ENCODE assay signal across 8 mouse cellular contexts in genomic region chr2:153290938-153291928, GRCm38 (mm10). TPM values are rescaled to one million over a fixed set of nuclear protein-coding genes. Genes with fewer than 3 reads are reported as not detected.
DNase-seq lines count a peak whose midpoint lies in the region; ATAC-seq and TF ChIP-seq lines count a peak whose summit lies in the region.

Gene Kif3b (plus strand): TSS chr2:153291413.

- no peak for TF ChIP-seq CTCF in midbrain, postnatal 0 days (IDR thresholded peaks at IDR 0.05)

- no peak within 1 kb of the TSS; the same call in 1 of the 2 replicates for H3K27ac ChIP-seq in embryonic facial prominence, embryonic 14.5 days (replicated peaks; ENCODE audit: low read depth, low read length)
- no peak within 1 kb of the TSS for H3K27ac ChIP-seq in limb, embryonic 14.5 days (replicated peaks; ENCODE audit: low read depth, low read length)
- peak within 1 kb of the TSS; percentile 68 for H3K27ac ChIP-seq in midbrain, postnatal 0 days (ENCODE audit: low read depth, low read length)

- under 1% methylated on average over 46 of the region's 63 CpGs for WGBS in embryonic facial prominence, embryonic 14.5 days
- 4% methylated on average over 47 of the region's 63 CpGs for WGBS in limb, embryonic 14.5 days
- under 1% methylated on average over 63 of the region's 63 CpGs for WGBS in midbrain, postnatal 0 days

- peak within 1 kb of the TSS; percentile 86 for H3K9ac ChIP-seq in embryonic facial prominence, embryonic 14.5 days (ENCODE audit: low read depth, low read length)
- H3K9ac ChIP-seq in limb, embryonic 14.5 days (ENCODE audit: low read depth, low read length, severe bottlenecking), result peak within 1 kb of the TSS; percentile 78
- peak within 1 kb of the TSS; percentile 96 for H3K9ac ChIP-seq in midbrain, postnatal 0 days (replicated peaks; ENCODE audit: low read length, poor library complexity, severe bottlenecking)

- H3K27me3 ChIP-seq in embryonic facial prominence, embryonic 14.5 days (replicated peaks; ENCODE audit: control insufficient read depth, insufficient read depth, low read length), result no peaks in the 10 kb centered on the region
- H3K27me3 ChIP-seq in limb, embryonic 14.5 days (ENCODE audit: control insufficient read depth, insufficient read depth, low read length), result no peaks in the 10 kb centered on the region
- H3K27me3 ChIP-seq in midbrain, postnatal 0 days (ENCODE audit: insufficient read depth, low read length), result no peaks in the 10 kb centered on the region

- peak within 1 kb of the TSS; percentile 97 for H3K4me3 ChIP-seq in embryonic facial prominence, embryonic 14.5 days (ENCODE audit: low read depth, low read length)
- peak within 1 kb of the TSS; percentile 93 for H3K4me3 ChIP-seq in limb, embryonic 14.5 days (replicated peaks; ENCODE audit: low read length)
- H3K4me3 ChIP-seq in midbrain, postnatal 0 days (ENCODE audit: low read depth, low read length), result peak within 1 kb of the TSS; percentile 100

- H3K4me2 ChIP-seq in embryonic facial prominence, embryonic 14.5 days (ENCODE audit: low read depth, low read length), result peak within 1 kb of the TSS; percentile 93
- H3K4me2 ChIP-seq in limb, embryonic 14.5 days (replicated peaks; ENCODE audit: low read depth, low read length, severe bottlenecking), result peak within 1 kb of the TSS; percentile 92
- peak within 1 kb of the TSS; percentile 79 for H3K4me2 ChIP-seq in midbrain, postnatal 0 days (ENCODE audit: low read depth, low read length, poor library complexity, severe bottlenecking)

- 0 out of 2 replicates have a peak, but pooled peaks cover 7% of the 10 kb centered on the region for H3K36me3 ChIP-seq in embryonic facial prominence, embryonic 14.5 days (ENCODE audit: control insufficient read depth, insufficient read depth, low read length)
- 0 out of 2 replicates have a peak, but pooled peaks cover 3% of the 10 kb centered on the region for H3K36me3 ChIP-seq in limb, embryonic 14.5 days (ENCODE audit: control insufficient read depth, insufficient read depth, low read length)
- H3K36me3 ChIP-seq in midbrain, postnatal 0 days (ENCODE audit: insufficient read depth, low read length), result no peaks in the 10 kb centered on the region

- TF ChIP-seq POLR2A in limb, embryonic 14.5 days (IDR thresholded peaks at IDR 0.05; ENCODE audit: borderline replicate concordance, extremely low read depth, insufficient read depth, insufficient read length), result no peak

- peak; percentile 94 for ATAC-seq in embryonic facial prominence, embryonic 14.5 days (ENCODE audit: low read depth)
- ATAC-seq in limb, embryonic 14.5 days (ENCODE audit: low FRiP score, low read depth), result peak; percentile 93
- peak; percentile 94 for ATAC-seq in midbrain, postnatal 0 days (ENCODE audit: low FRiP score)

- peaks cover 8% of the 10 kb centered on the region for H3K4me1 ChIP-seq in embryonic facial prominence, embryonic 14.5 days (ENCODE audit: control insufficient read depth, insufficient read depth, low read length)
- H3K4me1 ChIP-seq in limb, embryonic 14.5 days (ENCODE audit: control insufficient read depth, insufficient read depth, low read length), result peaks cover 14% of the 10 kb centered on the region
- H3K4me1 ChIP-seq in midbrain, postnatal 0 days (ENCODE audit: insufficient read depth, low read length), result no peaks in the 10 kb centered on the region; the same call in 1 of the 2 replicates

- DNase-seq in 3T3-L1 (ENCODE audit: low read depth, low spot score), result peak; percentile 92
- DNase-seq in adrenal gland, postnatal 4 days (ENCODE audit: low spot score in 2 of 2), result peak; percentile 60 to 76
- DNase-seq in embryonic facial prominence, embryonic 14.5 days (ENCODE audit: low spot score), result peak; percentile 94
- peak; percentile 89 for DNase-seq in heart, adult 8-10 months (ENCODE audit: low spot score)
- DNase-seq in kidney, adult 9 months, result peak; percentile 90
- DNase-seq in limb, embryonic 14.5 days (ENCODE audit: low spot score), result peak; percentile 89
- DNase-seq in midbrain, postnatal 0 days (ENCODE audit: low spot score), result peak; percentile 92
- DNase-seq in spleen, postnatal 14 days (ENCODE audit: low spot score in 2 of 2), result peak; percentile 70 to 84

- no peaks in the 10 kb centered on the region for H3K9me3 ChIP-seq in embryonic facial prominence, embryonic 14.5 days (ENCODE audit: control insufficient read depth, low read length)
- H3K9me3 ChIP-seq in limb, embryonic 14.5 days (ENCODE audit: control insufficient read depth, low read length), result no peaks in the 10 kb centered on the region
- H3K9me3 ChIP-seq in midbrain, postnatal 0 days (ENCODE audit: low read length), result no peaks in the 10 kb centered on the region

RNA-seq across cellular contexts. Expression of gene Kif3b, which starts in this region (rescaled TPM):
- 10 to 100 TPM; 28.0 to 29.2 TPM for total RNA-seq in adrenal gland, postnatal 4 days (2021)
- polyA plus RNA-seq in embryonic facial prominence, embryonic 14.5 days (2014; fragmentation: Nextera tagmentation; extraction: Ambion mirVana), result 7.1 and 7.6 TPM in 2 replicates
- 1 to 10 TPM; 6.4 to 9.3 (median 8.1) TPM for total RNA-seq in heart, adult 8-10 months (2022)
- polyA plus RNA-seq in limb, embryonic 14.5 days (2012; rRNA removed), result 10.6 and 11.5 TPM in 2 replicates
- polyA plus RNA-seq in limb, embryonic 14.5 days (2014; fragmentation: Nextera tagmentation; extraction: Ambion mirVana), result 4.7 and 6.2 TPM in 2 replicates
- 49.5 and 57.3 TPM in 2 replicates for total RNA-seq in midbrain, postnatal 0 days (2014; rRNA removed)
- polyA plus RNA-seq in midbrain, postnatal 0 days (2015; fragmentation: Nextera tagmentation; extraction: Ambion mirVana), result 19.9 and 20.6 TPM in 2 replicates
